Mouse (Mus musculus): ENCODE results near the gene Gimap3. TPM values are rescaled to one million over a fixed set of nuclear protein-coding genes. Genes with fewer than 3 reads are reported as not detected.

Gimap3 gene
- total RNA-seq (2021) = not detected
- long read RNA-seq, experiment 1 = 0 reads
- long read RNA-seq, experiment 2, partial matches to known transcripts = 0 of 1 reads
- long read RNA-seq, experiment 2, other reads (novel, unspliced or antisense) = 1 of 1 reads

- no peak for DNase-seq (ENCODE audit: low spot score in 2 of 2)
Observed at GRCm38 (mm10) chr6:48770696-48771095, at the start of gene Gimap3. Gene Gimap3 (minus strand): TSS chr6:48770851.

- DNase-seq (ENCODE audit: low spot score in 2 of 2) = peak; percentile 50 to 71
Observed at GRCm38 (mm10) chr6:48817815-48818214, 47.2 kb upstream of the Gimap3 start.

- no peak for DNase-seq (ENCODE audit: low spot score in 2 of 2)
Observed at GRCm38 (mm10) chr6:48815013-48815412, 44.4 kb upstream of the Gimap3 start.

GRCm38 (mm10) chr6:48809494-48810219 lies 39.0 kb upstream of the Gimap3 start:
- DNase-seq (ENCODE audit: low spot score in 2 of 2) = no peak

- no peak for DNase-seq (ENCODE audit: low spot score in 2 of 2)
Observed at GRCm38 (mm10) chr6:48806746-48807145, 36.1 kb upstream of the Gimap3 start.

- no peak for DNase-seq (ENCODE audit: low spot score in 2 of 2)
Observed at GRCm38 (mm10) chr6:48804346-48804745, 33.7 kb upstream of the Gimap3 start.

- no peak for DNase-seq (ENCODE audit: low spot score in 2 of 2)
Observed at GRCm38 (mm10) chr6:48803406-48804051, 32.9 kb upstream of the Gimap3 start.

GRCm38 (mm10) chr6:48801897-48802296 lies 31.2 kb upstream of the Gimap3 start:
- DNase-seq (ENCODE audit: low spot score in 2 of 2) = no peak

GRCm38 (mm10) chr6:48787867-48788266 lies 17.2 kb upstream of the Gimap3 start:
- DNase-seq (ENCODE audit: low spot score in 2 of 2) = no peak

GRCm38 (mm10) chr6:48785601-48786000 lies 14.9 kb upstream of the Gimap3 start:
- no peak for DNase-seq (ENCODE audit: low spot score in 2 of 2)

- no peak for DNase-seq (ENCODE audit: low spot score in 2 of 2)
Observed at GRCm38 (mm10) chr6:48785189-48785588, 14.5 kb upstream of the Gimap3 start.

- no peak for DNase-seq (ENCODE audit: low spot score in 2 of 2)
Observed at GRCm38 (mm10) chr6:48784406-48784805, 13.8 kb upstream of the Gimap3 start.

- DNase-seq (ENCODE audit: low spot score in 2 of 2) = peak; percentile 78 to 83
Observed at GRCm38 (mm10) chr6:48772030-48772429, 1.4 kb upstream of the Gimap3 start.

GRCm38 (mm10) chr6:48768933-48769332 lies 1.7 kb downstream of the Gimap3 start:
- no peak for DNase-seq (ENCODE audit: low spot score in 2 of 2)

- no peak for DNase-seq (ENCODE audit: low spot score in 2 of 2)
Observed at GRCm38 (mm10) chr6:48768178-48768869, 2.3 kb downstream of the Gimap3 start.

- DNase-seq (ENCODE audit: low spot score in 2 of 2) = no peak
Observed at GRCm38 (mm10) chr6:48764496-48764895, 6.2 kb downstream of the Gimap3 start.

GRCm38 (mm10) chr6:48763567-48764270 lies 6.9 kb downstream of the Gimap3 start:
- DNase-seq (ENCODE audit: low spot score in 2 of 2) = no peak

GRCm38 (mm10) chr6:48747091-48747966 lies 23.3 kb downstream of the Gimap3 start:
- DNase-seq (ENCODE audit: low spot score in 2 of 2) = no peak

- peak in 1 of 2 experiments; percentile 22 for DNase-seq (ENCODE audit: low spot score in 2 of 2)
Observed at GRCm38 (mm10) chr6:48745959-48746889, 24.4 kb downstream of the Gimap3 start, which contains the start of gene Gimap5. Gene Gimap5 (plus strand): TSS chr6:48746197.
